Comparison of ENCODE assay signal across 8 mouse cellular contexts in the genomic region with DNA sequence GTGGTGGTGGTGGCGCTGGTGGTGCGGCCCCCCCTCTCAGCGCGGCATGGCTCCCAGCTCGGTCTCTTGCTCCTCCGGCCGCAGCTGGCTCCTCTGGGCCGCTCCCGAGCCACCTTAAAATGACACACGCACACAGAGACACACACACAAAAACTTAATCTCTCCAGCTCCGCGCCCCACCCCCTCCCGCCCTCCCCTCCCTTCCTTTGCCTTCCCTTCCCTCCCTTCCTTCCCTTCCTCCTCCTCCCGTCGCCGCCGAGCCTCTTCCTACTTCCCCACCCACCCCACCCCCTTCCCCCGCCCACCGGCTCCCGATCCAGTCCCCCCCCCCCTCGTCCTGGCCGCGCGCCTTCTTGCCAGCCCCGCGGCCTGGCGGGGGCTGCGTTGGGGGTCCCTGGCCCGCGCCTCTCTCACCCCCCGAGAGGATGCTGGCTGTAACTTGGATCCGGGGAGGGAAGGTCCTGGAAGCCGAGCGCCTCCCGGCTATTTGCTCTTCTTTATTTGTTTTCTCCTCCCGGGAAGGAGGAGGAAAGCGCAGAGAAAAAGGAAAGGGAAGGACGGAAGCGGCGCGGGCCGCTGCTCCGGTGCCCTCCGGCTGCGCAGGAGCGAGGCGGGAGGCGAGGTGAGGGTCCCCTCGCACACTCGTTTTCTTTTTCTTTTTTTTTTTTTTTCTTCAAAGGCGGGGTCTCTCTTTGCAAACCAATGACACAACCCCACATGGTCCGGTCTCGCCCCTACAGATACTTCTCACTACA. TPM values are rescaled to one million over a fixed set of nuclear protein-coding genes. Genes with fewer than 3 reads are reported as not detected.
DNase-seq lines count a peak whose midpoint lies in the region; ATAC-seq lines count a peak whose summit lies in the region.

A gene (minus strand): TSS at position 107 of the 755 bp plus-strand sequence.

- no peaks in the 10 kb centered on the region for H3K9me3 ChIP-seq in hindbrain, embryonic 13.5 days

- H3K4me1 ChIP-seq in hindbrain, embryonic 13.5 days (replicated peaks): peaks cover 35% of the 10 kb centered on the region

- H3K4me3 ChIP-seq in hindbrain, embryonic 13.5 days: peak within 1 kb of the TSS; percentile 90

- peak; percentile 94 for DNase-seq in R1 (ENCODE audit: low read depth, low spot score)
- peak; percentile 67 to 70 for DNase-seq in cerebellum, adult 18-20 months
- peak; percentile 18 to 29 for DNase-seq in frontal cortex, postnatal 36 days (ENCODE audit: low spot score in 2 of 2)
- peak; percentile 28 to 62 for DNase-seq in layer of hippocampus, postnatal 36 days
- DNase-seq in lung, postnatal 25 days (ENCODE audit: low spot score): peak; percentile 61
- DNase-seq in right cerebral cortex, adult 2 months (ENCODE audit: low spot score in 2 of 2): peak; percentile 13 to 29
- DNase-seq in natural killer cell, adult 2 months (ENCODE audit: low spot score in 2 of 2): no peak

- under 1% methylated on average over 34 of the region's 53 CpGs for WGBS in hindbrain, embryonic 13.5 days

- no peaks in the 10 kb centered on the region for H3K36me3 ChIP-seq in hindbrain, embryonic 13.5 days

- peak within 1 kb of the TSS; percentile 96 for H3K9ac ChIP-seq in hindbrain, embryonic 13.5 days

- peak within 1 kb of the TSS; percentile 99 for H3K4me2 ChIP-seq in hindbrain, embryonic 13.5 days

- H3K27ac ChIP-seq in hindbrain, embryonic 13.5 days: peak within 1 kb of the TSS; percentile 99

- peaks cover 26% of the 10 kb centered on the region for H3K27me3 ChIP-seq in hindbrain, embryonic 13.5 days

- ATAC-seq in hindbrain, embryonic 13.5 days (ENCODE audit: low FRiP score): peak; percentile 75

RNA-seq across cellular contexts. Expression of the gene that starts here (rescaled TPM):
- 26.3 and 33.9 TPM in 2 replicates for polyA plus RNA-seq in hindbrain, embryonic 13.5 days (2015; fragmentation: Nextera tagmentation; extraction: Ambion mirVana)
- total RNA-seq in layer of hippocampus, postnatal 36 days (2021): 10 to 100 TPM; 45.4 to 47.9 TPM

Comparison
In these comparisons a context has a peak if more than half of its experiments do, and no peak if none do; other contexts are left out.
1. DNase-seq: peak in R1 (single experiment), cerebellum, adult 18-20 months (2 of 2), frontal cortex, postnatal 36 days (2 of 2), layer of hippocampus, postnatal 36 days (2 of 2), lung, postnatal 25 days (single experiment) and right cerebral cortex, adult 2 months (2 of 2); none in natural killer cell, adult 2 months (0 of 2).